Mouse (Mus musculus): Measurements from ENCODE around the gene Btbd9. TPM values are rescaled to one million over a fixed set of nuclear protein-coding genes. Genes with fewer than 3 reads are reported as not detected.

The Btbd9 gene
- polyA plus RNA-seq, 1 experiment from 2014 or later, result 40.9 TPM

GRCm38 (mm10) chr17:30253924-30254323 is 322.4 kb downstream of the Btbd9 start:
- Histone ChIP-seq H3K27me3 (ENCODE audit: control insufficient read depth, insufficient read depth, low read length) (no peaks in the 10 kb centered on the region), H3K9me3 (ENCODE audit: control insufficient read depth, low read length) (no peaks in the 10 kb centered on the region), H3K27ac (replicated peaks in 1 of 2; ENCODE audit: control insufficient read depth in 1 of 2, insufficient read depth in 1 of 2, low read depth in 2 of 2, low read length in 2 of 2) (no peak overlapping the region), H3K9ac (ENCODE audit: low read length) (0 out of 2 replicates have a peak overlapping the region, but pooled peaks have one; percentile 10), H3K4me2 (ENCODE audit: low read length) (no peak overlapping the region), H3K4me1 (ENCODE audit: control insufficient read depth in 2 of 2, insufficient read depth in 2 of 2, low read length in 2 of 2) (peaks cover 29 to 59% of the 10 kb centered on the region in 2 experiments), H3K4me3 (ENCODE audit: control insufficient read depth in 1 of 2, insufficient read depth in 1 of 2, low read depth in 1 of 2, low read length in 2 of 2) (no peak overlapping the region), H3K36me3 (ENCODE audit: control insufficient read depth, insufficient read depth, low read length) (peaks cover 5% of the 10 kb centered on the region; the same call in 1 of the 2 replicates)
- no peak for ATAC-seq (ENCODE audit: insufficient number of reproducible peaks, insufficient read depth, low FRiP score, low read depth)
- 56% methylated on average over 7 of the region's 7 CpGs for WGBS

- ATAC-seq (ENCODE audit: insufficient number of reproducible peaks, insufficient read depth, low FRiP score, low read depth), result no peak
- 78% methylated on average over 5 of the region's 5 CpGs for WGBS
- no peaks in the 10 kb centered on the region for H3K9me3 ChIP-seq (ENCODE audit: control insufficient read depth, low read length)
- H3K4me1 ChIP-seq (ENCODE audit: control insufficient read depth in 2 of 2, insufficient read depth in 2 of 2, low read length in 2 of 2), result peaks cover 26 to 51% of the 10 kb centered on the region in 2 experiments
- no peak overlapping the region for H3K9ac ChIP-seq (ENCODE audit: low read length)
- H3K27me3 ChIP-seq (ENCODE audit: control insufficient read depth, insufficient read depth, low read length), result no peaks in the 10 kb centered on the region
- H3K27ac ChIP-seq (replicated peaks in 1 of 2; ENCODE audit: control insufficient read depth in 1 of 2, insufficient read depth in 1 of 2, low read depth in 2 of 2, low read length in 2 of 2), result no peak overlapping the region
- H3K4me3 ChIP-seq (ENCODE audit: control insufficient read depth in 1 of 2, insufficient read depth in 1 of 2, low read depth in 1 of 2, low read length in 2 of 2), result no peak overlapping the region
- H3K4me2 ChIP-seq (ENCODE audit: low read length), result no peak overlapping the region
- peaks cover 5% of the 10 kb centered on the region; the same call in 1 of the 2 replicates for H3K36me3 ChIP-seq (ENCODE audit: control insufficient read depth, insufficient read depth, low read length)
Measured at GRCm38 (mm10) chr17:30253028-30253427, 323.3 kb downstream of the Btbd9 start.

- Histone ChIP-seq H3K36me3 (ENCODE audit: control insufficient read depth, insufficient read depth, low read length) (no peaks in the 10 kb centered on the region), H3K4me1 (ENCODE audit: control insufficient read depth in 2 of 2, insufficient read depth in 2 of 2, low read length in 2 of 2) (peaks cover 42 to 49% of the 10 kb centered on the region in 2 experiments), H3K4me2 (ENCODE audit: low read length) (no peak overlapping the region; the same call in 1 of the 2 replicates), H3K4me3 (ENCODE audit: control insufficient read depth in 1 of 2, insufficient read depth in 1 of 2, low read depth in 1 of 2, low read length in 2 of 2) (no peak overlapping the region), H3K9ac (ENCODE audit: low read length) (peak overlapping the region; percentile 13; the same call in 1 of the 2 replicates), H3K27me3 (ENCODE audit: control insufficient read depth, insufficient read depth, low read length) (no peaks in the 10 kb centered on the region), H3K27ac (replicated peaks in 1 of 2; ENCODE audit: control insufficient read depth in 1 of 2, insufficient read depth in 1 of 2, low read depth in 2 of 2, low read length in 2 of 2) (peak overlapping the region; percentile 86; a peak in 3 of 4 replicates), H3K9me3 (ENCODE audit: control insufficient read depth, low read length) (no peaks in the 10 kb centered on the region)
- no peak for ATAC-seq (ENCODE audit: insufficient number of reproducible peaks, insufficient read depth, low FRiP score, low read depth)
- 63% methylated on average over 10 of the region's 10 CpGs for WGBS
Measured at GRCm38 (mm10) chr17:30245308-30245706, 331.0 kb downstream of the Btbd9 start.

GRCm38 (mm10) chr17:30244651-30245307 is 331.5 kb downstream of the Btbd9 start:
- H3K36me3 ChIP-seq (ENCODE audit: control insufficient read depth, insufficient read depth, low read length), result no peaks in the 10 kb centered on the region
- no peaks in the 10 kb centered on the region for H3K9me3 ChIP-seq (ENCODE audit: control insufficient read depth, low read length)
- no peak overlapping the region for H3K4me3 ChIP-seq (ENCODE audit: control insufficient read depth in 1 of 2, insufficient read depth in 1 of 2, low read depth in 1 of 2, low read length in 2 of 2)
- peak; percentile 45 for ATAC-seq (ENCODE audit: insufficient number of reproducible peaks, insufficient read depth, low FRiP score, low read depth)
- peak overlapping the region; percentile 41 for H3K4me2 ChIP-seq (ENCODE audit: low read length)
- H3K27ac ChIP-seq (replicated peaks in 1 of 2; ENCODE audit: control insufficient read depth in 1 of 2, insufficient read depth in 1 of 2, low read depth in 2 of 2, low read length in 2 of 2), result peak overlapping the region; percentile 86
- no peaks in the 10 kb centered on the region for H3K27me3 ChIP-seq (ENCODE audit: control insufficient read depth, insufficient read depth, low read length)
- H3K9ac ChIP-seq (ENCODE audit: low read length), result peak overlapping the region; percentile 22
- WGBS, result 26% methylated on average over 14 of the region's 14 CpGs
- peaks cover 43 to 52% of the 10 kb centered on the region in 2 experiments for H3K4me1 ChIP-seq (ENCODE audit: control insufficient read depth in 2 of 2, insufficient read depth in 2 of 2, low read length in 2 of 2)

- Histone ChIP-seq H3K4me2 (ENCODE audit: low read length) (no peak overlapping the region), H3K4me3 (ENCODE audit: control insufficient read depth in 1 of 2, insufficient read depth in 1 of 2, low read depth in 1 of 2, low read length in 2 of 2) (no peak overlapping the region), H3K9me3 (ENCODE audit: control insufficient read depth, low read length) (no peaks in the 10 kb centered on the region), H3K4me1 (ENCODE audit: control insufficient read depth in 2 of 2, insufficient read depth in 2 of 2, low read length in 2 of 2) (peaks cover 43 to 60% of the 10 kb centered on the region in 2 experiments), H3K27me3 (ENCODE audit: control insufficient read depth, insufficient read depth, low read length) (no peaks in the 10 kb centered on the region), H3K9ac (ENCODE audit: low read length) (no peak overlapping the region), H3K27ac (replicated peaks in 1 of 2; ENCODE audit: control insufficient read depth in 1 of 2, insufficient read depth in 1 of 2, low read depth in 2 of 2, low read length in 2 of 2) (peak overlapping the region; percentile 86), H3K36me3 (ENCODE audit: control insufficient read depth, insufficient read depth, low read length) (no peaks in the 10 kb centered on the region)
- peak; percentile 56; the same call in 1 of the 2 replicates for ATAC-seq (ENCODE audit: insufficient number of reproducible peaks, insufficient read depth, low FRiP score, low read depth)
- 28% methylated on average over 7 of the region's 7 CpGs for WGBS
Measured at GRCm38 (mm10) chr17:30243540-30243939, 332.7 kb downstream of the Btbd9 start.

GRCm38 (mm10) chr17:30242647-30243046 is 333.6 kb downstream of the Btbd9 start:
- Histone ChIP-seq H3K4me1 (ENCODE audit: control insufficient read depth in 2 of 2, insufficient read depth in 2 of 2, low read length in 2 of 2) (peaks cover 43 to 60% of the 10 kb centered on the region in 2 experiments), H3K27me3 (ENCODE audit: control insufficient read depth, insufficient read depth, low read length) (no peaks in the 10 kb centered on the region)

GRCm38 (mm10) chr17:30241720-30242322 is 334.5 kb downstream of the Btbd9 start:
- Histone ChIP-seq H3K27ac (replicated peaks in 1 of 2; ENCODE audit: control insufficient read depth in 1 of 2, insufficient read depth in 1 of 2, low read depth in 2 of 2, low read length in 2 of 2) (no peak overlapping the region), H3K27me3 (ENCODE audit: control insufficient read depth, insufficient read depth, low read length) (no peaks in the 10 kb centered on the region), H3K9ac (ENCODE audit: low read length) (no peak overlapping the region), H3K4me1 (ENCODE audit: control insufficient read depth in 2 of 2, insufficient read depth in 2 of 2, low read length in 2 of 2) (peaks cover 37 to 56% of the 10 kb centered on the region in 2 experiments), H3K4me2 (ENCODE audit: low read length) (no peak overlapping the region), H3K9me3 (ENCODE audit: control insufficient read depth, low read length) (no peaks in the 10 kb centered on the region), H3K36me3 (ENCODE audit: control insufficient read depth, insufficient read depth, low read length) (no peaks in the 10 kb centered on the region), H3K4me3 (ENCODE audit: control insufficient read depth in 1 of 2, insufficient read depth in 1 of 2, low read depth in 1 of 2, low read length in 2 of 2) (no peak overlapping the region)
- ATAC-seq (ENCODE audit: insufficient number of reproducible peaks, insufficient read depth, low FRiP score, low read depth), result no peak
- WGBS, result 77% methylated on average over 17 of the region's 17 CpGs

More at GRCm38 (mm10) chr17:30242647-30243046, 333.6 kb downstream of the Btbd9 start:
- Histone ChIP-seq H3K36me3 (ENCODE audit: control insufficient read depth, insufficient read depth, low read length) (no peaks in the 10 kb centered on the region), H3K9me3 (ENCODE audit: control insufficient read depth, low read length) (no peaks in the 10 kb centered on the region), H3K4me3 (ENCODE audit: control insufficient read depth in 1 of 2, insufficient read depth in 1 of 2, low read depth in 1 of 2, low read length in 2 of 2) (no peak overlapping the region), H3K27ac (replicated peaks in 1 of 2; ENCODE audit: control insufficient read depth in 1 of 2, insufficient read depth in 1 of 2, low read depth in 2 of 2, low read length in 2 of 2) (no peak overlapping the region), H3K9ac (ENCODE audit: low read length) (no peak overlapping the region), H3K4me2 (ENCODE audit: low read length) (no peak overlapping the region)
- no peak for ATAC-seq (ENCODE audit: insufficient number of reproducible peaks, insufficient read depth, low FRiP score, low read depth)
- WGBS, result 90% methylated on average over 4 of the region's 4 CpGs

Measured in heart, embryonic 14.5 days (tissue).